Mouse (Mus musculus): Measurements from ENCODE around the gene Tshz2. TPM values are rescaled to one million over a fixed set of nuclear protein-coding genes. Genes with fewer than 3 reads are reported as not detected.

Gene Tshz2
- polyA plus RNA-seq, 1 experiment from 2014 or later, result 8.4 TPM

DNA sequence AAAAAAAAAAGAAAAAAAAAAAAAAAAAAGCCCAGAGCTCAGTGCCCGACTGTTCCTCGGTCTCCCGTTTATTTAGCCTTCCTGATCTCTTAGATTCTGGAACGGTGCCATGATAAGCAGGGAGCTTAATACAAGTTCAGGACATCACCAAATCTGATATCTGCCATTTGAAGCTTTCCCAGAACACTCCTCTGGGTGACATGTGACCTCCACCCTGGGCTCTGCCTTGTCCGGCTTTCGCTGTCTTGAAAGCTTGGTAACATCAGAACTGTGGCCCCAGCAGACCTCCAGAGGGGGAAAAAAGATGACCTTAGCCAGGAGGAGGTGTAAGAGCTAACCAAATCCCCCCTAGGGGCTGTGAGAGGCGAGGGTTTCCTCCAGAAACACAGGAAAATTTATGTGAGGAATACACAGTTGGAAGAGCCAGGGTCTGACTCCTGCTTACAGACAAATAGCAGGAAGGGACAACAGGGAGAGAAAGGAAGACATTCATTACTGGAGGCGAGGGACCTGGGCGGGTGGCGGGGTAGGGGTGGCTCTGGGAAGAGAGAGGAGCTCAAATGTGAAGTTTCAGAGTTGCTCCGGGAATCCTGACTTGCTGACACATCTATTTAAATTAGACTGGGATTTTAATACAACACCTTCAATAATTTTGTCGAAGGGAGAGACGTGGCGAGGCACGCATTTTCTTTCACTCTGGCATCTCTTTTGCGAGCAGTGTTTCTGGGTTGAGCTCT is 363.9 kb downstream of the Tshz2 start:
- WGBS, result 62% methylated on average over 16 of the region's 16 CpGs
- no peaks in the 10 kb centered on the region for H3K36me3 ChIP-seq (replicated peaks)
- H3K27me3 ChIP-seq, result 0 out of 2 replicates have a peak, but pooled peaks cover 8% of the 10 kb centered on the region
- no peaks in the 10 kb centered on the region for H3K9me3 ChIP-seq
- H3K9ac ChIP-seq, result no peak overlapping the region
- H3K4me2 ChIP-seq, result no peak overlapping the region
- no peak overlapping the region for H3K4me3 ChIP-seq (replicated peaks)
- no peak overlapping the region for H3K27ac ChIP-seq
- peaks cover 42% of the 10 kb centered on the region for H3K4me1 ChIP-seq
- no peak for ATAC-seq (ENCODE audit: low FRiP score)

- no peak overlapping the region for H3K4me3 ChIP-seq (replicated peaks)
- no peaks in the 10 kb centered on the region for H3K36me3 ChIP-seq (replicated peaks)
- 0 out of 2 replicates have a peak, but pooled peaks cover 8% of the 10 kb centered on the region for H3K27me3 ChIP-seq
- WGBS, result 50% methylated on average over 16 of the region's 16 CpGs
- no peak for ATAC-seq (ENCODE audit: low FRiP score)
- H3K27ac ChIP-seq, result no peak overlapping the region
- no peak overlapping the region for H3K9ac ChIP-seq
- no peaks in the 10 kb centered on the region for H3K9me3 ChIP-seq
- no peak overlapping the region for H3K4me2 ChIP-seq
- H3K4me1 ChIP-seq, result peaks cover 44% of the 10 kb centered on the region
These were observed 364.6 kb downstream of the Tshz2 start for GRCm38 (mm10) chr2:169997276-169998049.

DNA sequence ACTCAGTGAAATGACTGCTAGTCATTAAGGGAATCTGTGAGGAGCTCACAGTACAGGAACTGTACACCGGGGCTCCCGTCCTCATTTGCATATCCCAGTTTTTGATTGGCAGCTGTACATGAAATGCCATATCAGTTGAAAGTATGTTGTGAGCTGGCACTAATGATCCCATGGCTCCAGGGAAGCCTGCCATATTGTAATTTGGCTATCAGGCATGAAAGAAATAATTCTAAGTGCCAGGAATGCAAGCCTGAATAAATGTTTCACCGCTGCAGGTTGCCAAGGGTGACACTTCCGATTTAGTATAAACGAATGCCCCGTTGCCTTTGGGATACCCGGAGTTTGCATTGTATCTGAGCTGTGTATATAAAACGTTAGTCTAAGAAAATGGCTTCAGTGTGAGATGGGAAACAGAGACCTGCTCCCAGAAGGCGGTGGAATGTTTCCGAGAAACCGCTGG is 366.1 kb downstream of the Tshz2 start:
- Histone ChIP-seq H3K4me1 (peaks cover 55% of the 10 kb centered on the region), H3K27ac (peak overlapping the region; percentile 19), H3K4me3 (replicated peaks) (no peak overlapping the region), H3K27me3 (0 out of 2 replicates have a peak, but pooled peaks cover 8% of the 10 kb centered on the region), H3K36me3 (replicated peaks) (no peaks in the 10 kb centered on the region), H3K9ac (no peak overlapping the region), H3K9me3 (no peaks in the 10 kb centered on the region), H3K4me2 (no peak overlapping the region)
- no peak for ATAC-seq (ENCODE audit: low FRiP score)
- WGBS, result 18% methylated on average over 11 of the region's 11 CpGs

GRCm38 (mm10) chr2:170002594-170003504 is 370.0 kb downstream of the Tshz2 start:
- Histone ChIP-seq H3K9ac (no peak overlapping the region), H3K4me3 (replicated peaks) (no peak overlapping the region), H3K27ac (no peak overlapping the region), H3K36me3 (replicated peaks) (no peaks in the 10 kb centered on the region), H3K27me3 (no peaks in the 10 kb centered on the region), H3K4me2 (no peak overlapping the region), H3K9me3 (no peaks in the 10 kb centered on the region), H3K4me1 (peaks cover 33% of the 10 kb centered on the region)
- ATAC-seq (ENCODE audit: low FRiP score), result no peak
- WGBS, result 61% methylated on average over 25 of the region's 25 CpGs

GRCm38 (mm10) chr2:170003666-170004065 is 370.9 kb downstream of the Tshz2 start:
- ATAC-seq (ENCODE audit: low FRiP score), result no peak
- no peak overlapping the region for H3K27ac ChIP-seq
- no peaks in the 10 kb centered on the region for H3K36me3 ChIP-seq (replicated peaks)
- no peaks in the 10 kb centered on the region for H3K27me3 ChIP-seq
- H3K4me2 ChIP-seq, result no peak overlapping the region
- H3K9me3 ChIP-seq, result peaks cover 5% of the 10 kb centered on the region; the same call in 1 of the 2 replicates
- peaks cover 25% of the 10 kb centered on the region for H3K4me1 ChIP-seq
- 60% methylated on average over 8 of the region's 8 CpGs for WGBS
- no peak overlapping the region for H3K9ac ChIP-seq
- no peak overlapping the region for H3K4me3 ChIP-seq (replicated peaks)

GRCm38 (mm10) chr2:170006829-170007228 is 374.0 kb downstream of the Tshz2 start:
- WGBS, result 76% methylated on average over 8 of the region's 8 CpGs
- Histone ChIP-seq H3K4me2 (no peak overlapping the region), H3K36me3 (replicated peaks) (no peaks in the 10 kb centered on the region), H3K27me3 (no peaks in the 10 kb centered on the region; the same call in 1 of the 2 replicates), H3K4me1 (peaks cover 33% of the 10 kb centered on the region), H3K9me3 (peaks cover 6% of the 10 kb centered on the region; the same call in 1 of the 2 replicates), H3K9ac (no peak overlapping the region), H3K27ac (no peak overlapping the region), H3K4me3 (replicated peaks) (no peak overlapping the region)
- no peak for ATAC-seq (ENCODE audit: low FRiP score)

DNA sequence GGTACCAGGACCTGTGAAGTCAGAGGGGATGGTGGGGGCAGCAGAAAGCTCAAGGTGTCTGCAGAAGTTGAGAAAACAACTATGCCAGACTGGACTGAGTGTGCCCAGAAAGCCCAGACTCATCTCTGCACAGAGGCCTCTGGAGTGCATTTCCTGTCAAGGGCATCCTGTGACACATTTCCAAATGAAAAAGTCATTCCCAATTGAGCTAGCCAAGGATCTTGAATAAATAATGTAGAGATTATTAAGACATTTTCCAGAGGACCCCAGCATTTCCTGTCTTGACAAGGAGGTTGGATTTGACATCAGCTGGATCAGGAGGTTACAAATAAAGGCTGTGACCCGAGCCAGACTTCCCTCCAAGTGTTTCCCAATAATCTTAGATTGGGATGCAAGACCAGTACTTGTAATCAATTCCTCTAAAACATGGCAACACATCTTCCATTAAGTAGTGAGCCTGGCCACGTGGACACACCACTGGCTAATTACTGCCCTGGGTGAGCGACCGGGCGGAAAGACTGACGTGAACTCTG is 374.7 kb downstream of the Tshz2 start:
- WGBS, result 87% methylated on average over 6 of the region's 6 CpGs
- no peaks in the 10 kb centered on the region; the same call in 1 of the 2 replicates for H3K27me3 ChIP-seq
- H3K4me1 ChIP-seq, result peaks cover 36% of the 10 kb centered on the region
- ATAC-seq (ENCODE audit: low FRiP score), result no peak
- H3K27ac ChIP-seq, result no peak overlapping the region
- H3K36me3 ChIP-seq (replicated peaks), result no peaks in the 10 kb centered on the region
- H3K4me3 ChIP-seq (replicated peaks), result no peak overlapping the region
- H3K4me2 ChIP-seq, result no peak overlapping the region
- no peak overlapping the region for H3K9ac ChIP-seq
- peaks cover 6% of the 10 kb centered on the region; the same call in 1 of the 2 replicates for H3K9me3 ChIP-seq

DNA sequence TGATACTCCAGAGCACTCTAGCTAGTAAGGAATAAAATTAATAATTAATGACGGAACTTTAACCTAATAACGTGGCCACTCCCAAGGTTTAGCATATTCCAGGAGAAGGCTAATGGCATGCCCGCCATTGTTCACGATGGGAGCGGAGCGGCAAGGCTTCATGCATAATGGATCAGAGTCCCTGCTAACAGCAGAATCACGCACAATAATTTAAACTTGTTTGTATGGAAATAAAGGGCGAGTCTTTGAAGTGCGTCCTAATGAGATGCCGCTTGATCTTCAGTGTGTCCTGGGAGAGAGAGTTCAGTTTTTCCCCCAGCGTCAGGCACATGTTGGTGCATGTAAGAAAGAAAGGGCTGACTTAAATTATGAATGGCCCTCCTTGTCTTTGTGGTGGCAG is 376.9 kb downstream of the Tshz2 start:
- Histone ChIP-seq H3K4me2 (peak overlapping the region; percentile 36), H3K9ac (no peak overlapping the region), H3K27me3 (no peaks in the 10 kb centered on the region; the same call in 1 of the 2 replicates), H3K36me3 (replicated peaks) (no peaks in the 10 kb centered on the region), H3K4me1 (peaks cover 26% of the 10 kb centered on the region), H3K9me3 (peaks cover 6% of the 10 kb centered on the region; the same call in 1 of the 2 replicates), H3K4me3 (replicated peaks) (0 out of 2 replicates have a peak overlapping the region, but pooled peaks have one; percentile 13), H3K27ac (peak overlapping the region; percentile 33; the same call in 1 of the 2 replicates)
- ATAC-seq (ENCODE audit: low FRiP score), result peak; percentile 76
- WGBS, result 20% methylated on average over 11 of the region's 11 CpGs

GRCm38 (mm10) chr2:170011858-170012257 is 379.0 kb downstream of the Tshz2 start:
- no peak for ATAC-seq (ENCODE audit: low FRiP score)
- H3K27me3 ChIP-seq, result no peaks in the 10 kb centered on the region; the same call in 1 of the 2 replicates
- no peak overlapping the region for H3K9ac ChIP-seq
- no peak overlapping the region for H3K27ac ChIP-seq
- H3K4me1 ChIP-seq, result peaks cover 26% of the 10 kb centered on the region
- no peaks in the 10 kb centered on the region for H3K36me3 ChIP-seq (replicated peaks)
- no peak overlapping the region for H3K4me2 ChIP-seq
- WGBS, result 28% methylated on average over 8 of the region's 8 CpGs
- H3K4me3 ChIP-seq (replicated peaks), result no peak overlapping the region
- peaks cover 6% of the 10 kb centered on the region; the same call in 1 of the 2 replicates for H3K9me3 ChIP-seq

GRCm38 (mm10) chr2:170017302-170017701 is 384.5 kb downstream of the Tshz2 start:
- Histone ChIP-seq H3K4me1 (peaks cover 8% of the 10 kb centered on the region), H3K27ac (no peak overlapping the region), H3K27me3 (no peaks in the 10 kb centered on the region), H3K9ac (no peak overlapping the region), H3K4me2 (no peak overlapping the region), H3K36me3 (replicated peaks) (no peaks in the 10 kb centered on the region), H3K9me3 (no peaks in the 10 kb centered on the region), H3K4me3 (replicated peaks) (no peak overlapping the region)
- 53% methylated on average over 6 of the region's 6 CpGs for WGBS
- no peak for ATAC-seq (ENCODE audit: low FRiP score)

DNA sequence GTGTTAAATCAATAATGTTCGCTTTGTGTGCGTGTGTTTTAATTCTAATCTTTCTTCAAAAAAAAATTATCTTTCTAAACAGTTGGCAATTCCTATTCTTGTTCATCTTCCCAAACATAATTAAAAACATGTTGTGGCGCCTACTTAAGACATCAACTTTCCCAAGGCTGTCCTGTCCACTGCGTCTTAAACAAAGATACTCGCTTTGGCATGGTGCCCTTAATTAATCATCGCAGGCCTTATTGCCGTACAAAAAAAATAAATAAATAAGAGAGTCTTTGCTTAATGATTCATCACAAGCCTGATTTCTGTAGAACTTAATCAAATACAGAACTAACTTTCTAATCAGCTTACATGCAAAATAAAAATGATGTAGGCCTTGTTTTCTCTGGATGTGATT is 385.1 kb downstream of the Tshz2 start:
- ATAC-seq (ENCODE audit: low FRiP score), result no peak
- WGBS, result 76% methylated on average over 7 of the region's 7 CpGs
- H3K27ac ChIP-seq, result no peak overlapping the region

More for the DNA sequence above, 385.1 kb downstream of the Tshz2 start:
- H3K9ac ChIP-seq, result no peak overlapping the region
- no peaks in the 10 kb centered on the region for H3K36me3 ChIP-seq (replicated peaks)
- H3K9me3 ChIP-seq, result no peaks in the 10 kb centered on the region
- no peak overlapping the region for H3K4me3 ChIP-seq (replicated peaks)
- H3K27me3 ChIP-seq, result no peaks in the 10 kb centered on the region
- no peak overlapping the region for H3K4me2 ChIP-seq
- H3K4me1 ChIP-seq, result peaks cover 6% of the 10 kb centered on the region; the same call in 1 of the 2 replicates

Measured in forebrain, embryonic 12.5 days (tissue).